Mouse (Mus musculus) lung, postnatal 0 days (tissue): ENCODE data around the gene Ticam1. TPM values are rescaled to one million over a fixed set of nuclear protein-coding genes. Genes with fewer than 3 reads are reported as not detected.

Experiments
- ATAC-seq: fragments of 200-750 bp; cut with Nextera tagmentation; 2 replicates; pipeline ENCODE4 v1.8.0; 2017; ENCODE audit warnings: moderate library complexity
- DNase-seq: peaks from one replicate; pipeline ENCODE4 v3.0.0-alpha.2; 2016; ENCODE audit warnings: low spot score
- H3K27ac ChIP-seq: fragments of 300-500 bp; sonication (generic); 2 replicates; pipeline ENCODE4 v1.5.1; 2014; ENCODE audit warnings: antibody characterized with exemption, mild to moderate bottlenecking, low read length, mixed read lengths
- H3K27me3 ChIP-seq: fragments of 300-500 bp; sonication (generic); replicated peaks from 2 replicates; pipeline ENCODE4 v1.6.1; 2014; ENCODE audit warnings: low read length, mixed read lengths; ENCODE audit not compliant: insufficient read depth
- H3K36me3 ChIP-seq: fragments of 300-500 bp; sonication (generic); 2 replicates; pipeline ENCODE4 v1.6.1; 2014; ENCODE audit warnings: low read length, mixed read lengths; ENCODE audit not compliant: insufficient read depth
- H3K4me1 ChIP-seq: fragments of 300-500 bp; sonication (generic); 2 replicates; pipeline ENCODE4 v1.6.1; 2014; ENCODE audit warnings: antibody characterized with exemption, low read depth, low read length, mixed read lengths; ENCODE audit not compliant: insufficient read depth
- H3K4me2 ChIP-seq: fragments of 300-500 bp; sonication (generic); replicated peaks from 2 replicates; pipeline ENCODE4 v1.6.1; 2014; ENCODE audit warnings: low read depth, mild to moderate bottlenecking, low read length, moderate library complexity, mixed read lengths
- H3K4me3 ChIP-seq: fragments of 300-500 bp; sonication (generic); 2 replicates; pipeline ENCODE4 v1.5.1; 2014; ENCODE audit warnings: low read depth, low read length
- H3K9ac ChIP-seq: fragments of 300-500 bp; sonication (generic); replicated peaks from 2 replicates; pipeline ENCODE4 v1.6.1; 2014; ENCODE audit warnings: low read depth, mild to moderate bottlenecking
- H3K9me3 ChIP-seq: fragments of 300-500 bp; sonication (generic); 2 replicates; pipeline ENCODE4 v1.6.1; 2016; ENCODE audit warnings: low read length, mixed read lengths
- CTCF ChIP-seq: IDR thresholded peaks from 2 replicates; pipeline ENCODE4 v1.5.1; 2016; ENCODE audit warnings: antibody characterized with exemption, mild to moderate bottlenecking
- EP300 ChIP-seq: IDR thresholded peaks from 2 replicates; pipeline ENCODE4 v1.6.1; 2016; ENCODE audit warnings: antibody characterized with exemption, mild to moderate bottlenecking, control low read depth
- WGBS: fragments of 180-500 bp; shearing (Covaris S2); extraction: QIAGEN DNeasy Blood & Tissue Kit; methylation state at CpG from one replicate; pipeline ENCODE4 v1.1.7; 2014; 5-methylcytosine and 5-hydroxymethylcytosine counted together
- microRNA counts: library from miRNA; unstranded; fragments of <30 nt; microRNA quantifications from one replicate; lab custom pipeline; 2015
- microRNA-seq: library from miRNA; unstranded; fragments of <30 nt; microRNA quantifications from one replicate; pipeline ENCODE4, GENCODE M21; 2016
- polyA plus RNA-seq: library from polyadenylated mRNA; unstranded; fragments of >200 nt; fragmentation: Nextera tagmentation; extraction: Ambion mirVana; gene quantifications from 2 replicates; pipeline ENCODE4 v1.2.1, GENCODE M21; 2015

Ticam1 gene
- polyA plus RNA-seq, 1 experiment from 2014 or later: 4.1 TPM

DNA sequence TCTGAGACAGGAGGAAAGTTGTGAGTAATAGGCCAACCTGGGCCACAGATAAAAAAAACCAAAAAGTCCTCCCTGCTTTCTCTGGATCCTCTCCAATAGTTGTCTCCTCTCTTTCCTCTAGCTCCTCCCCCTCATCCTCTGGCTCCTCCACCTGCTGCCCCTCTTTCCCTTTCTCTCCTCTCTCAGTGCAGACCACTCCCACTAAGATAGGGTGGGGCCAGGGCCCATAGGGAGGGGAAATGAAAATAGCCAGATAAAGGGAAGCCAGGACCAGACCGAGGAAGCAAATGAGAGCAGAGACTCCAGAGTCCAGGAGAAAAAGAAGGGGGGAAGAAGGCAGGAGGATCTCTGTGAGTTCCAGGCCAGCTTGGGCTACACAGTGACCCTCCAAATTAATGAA lies 51.7 kb downstream of the Ticam1 start:
- H3K36me3 ChIP-seq: no peaks in the 10 kb centered on the region
- H3K9me3 ChIP-seq: no peaks in the 10 kb centered on the region
- H3K27ac ChIP-seq: no peak overlapping the region
- no peak overlapping the region for H3K4me2 ChIP-seq
- 15% methylated on average over 1 of the region's 1 CpGs for WGBS
- DNase-seq (no peak), ATAC-seq (no peak)
- H3K27me3 ChIP-seq: no peaks in the 10 kb centered on the region
- no peak overlapping the region for H3K4me3 ChIP-seq
- H3K4me1 ChIP-seq: no peaks in the 10 kb centered on the region
- TF ChIP-seq EP300 (no peak), CTCF (no peak)
- H3K9ac ChIP-seq: no peak overlapping the region

DNA sequence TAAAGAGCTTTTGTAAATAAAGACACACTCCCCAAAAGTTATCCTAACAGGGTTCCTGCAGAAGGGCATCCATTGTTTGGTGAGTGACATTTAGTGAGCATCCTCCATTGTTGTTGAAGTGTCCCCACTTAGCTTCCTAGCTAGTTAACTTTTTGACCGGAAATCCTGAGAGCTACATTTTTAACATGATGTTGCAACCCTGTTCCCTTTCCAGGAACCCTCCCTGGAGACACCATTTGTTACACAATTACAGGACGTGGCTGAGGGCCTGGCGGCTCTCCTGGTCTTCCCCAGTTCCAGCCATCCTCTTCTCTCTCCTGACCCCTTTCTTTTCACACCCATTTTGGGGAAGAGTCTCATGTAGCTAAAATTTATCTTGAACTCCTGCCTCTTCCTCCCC lies 56.8 kb downstream of the Ticam1 start:
- Histone ChIP-seq H3K27me3 (no peaks in the 10 kb centered on the region), H3K4me2 (no peak overlapping the region), H3K9ac (no peak overlapping the region), H3K4me3 (no peak overlapping the region), H3K9me3 (no peaks in the 10 kb centered on the region), H3K36me3 (no peaks in the 10 kb centered on the region), H3K4me1 (peaks cover 10% of the 10 kb centered on the region), H3K27ac (peak overlapping the region; percentile 94)
- DNase-seq (peak; percentile 93), ATAC-seq (peak; percentile 19)
- TF ChIP-seq CTCF (no peak), EP300 (peak; percentile 91)
- WGBS: 10% methylated on average over 3 of the region's 3 CpGs

MicroRNAs encoded within 50 kb of the gene (microRNA counts, 519-probe panel; counts per million panel counts)
- not detected for microRNA mmu-miR-7b (lab: Ali Mortazavi, UCI)

Small RNAs within 50 kb of the gene (microRNA-seq; reads per million reads assigned to microRNA genes)
- 24.0 reads per million, percentile 31 among the genes with 10 or more reads in this experiment for gene Mir7b

Other genes starting within 250 kb of the Ticam1 start
- gene Sh3gl1, start 240.2 kb downstream of the Ticam1 start, polyA plus RNA-seq: 97.1 and 105 TPM in 2 replicates
- gene Chaf1a, start 236.3 kb downstream of the Ticam1 start, polyA plus RNA-seq: 3.0 and 3.2 TPM in 2 replicates
- 59.7 and 60.4 TPM in 2 replicates for gene Ubxn6, start 201.8 kb downstream of the Ticam1 start, polyA plus RNA-seq
- 58.4 and 61.7 TPM in 2 replicates for gene Hdgfl2, start 197.2 kb downstream of the Ticam1 start, polyA plus RNA-seq
- 0.05 and 0.08 TPM in 2 replicates for gene Plin4, start 167.0 kb downstream of the Ticam1 start, polyA plus RNA-seq
- gene Plin5, start 159.2 kb downstream of the Ticam1 start, polyA plus RNA-seq: 3.2 and 4.3 TPM in 2 replicates
- 36.3 and 50.6 TPM in 2 replicates for gene Lrg1, start 154.8 kb downstream of the Ticam1 start, polyA plus RNA-seq
- gene Sema6b, start 136.4 kb downstream of the Ticam1 start, polyA plus RNA-seq: 0.88 and 1.0 TPM in 2 replicates
- 4.7 and 5.6 TPM in 2 replicates for gene Tnfaip8l1, start 114.3 kb downstream of the Ticam1 start, polyA plus RNA-seq
- gene Mydgf, start 92.9 kb downstream of the Ticam1 start, polyA plus RNA-seq: 67.2 and 71.2 TPM in 2 replicates
- 25.7 and 30.3 TPM in 2 replicates for gene Dpp9, start 57.9 kb downstream of the Ticam1 start, polyA plus RNA-seq
- gene Fem1a, start 20.0 kb downstream of the Ticam1 start, polyA plus RNA-seq: 8.2 and 8.4 TPM in 2 replicates
- 95.3 and 99.3 TPM in 2 replicates for gene Plin3, start 16.1 kb upstream of the Ticam1 start, polyA plus RNA-seq
- not detected in 2 replicates for gene Arrdc5, start 23.5 kb upstream of the Ticam1 start, polyA plus RNA-seq
- 7.0 and 8.4 TPM in 2 replicates for gene Uhrf1, start 26.5 kb upstream of the Ticam1 start, polyA plus RNA-seq
- gene Kdm4b, start 49.3 kb upstream of the Ticam1 start, polyA plus RNA-seq: 19.7 and 22.4 TPM in 2 replicates
- 25.6 and 29.6 TPM in 2 replicates for gene Ptprs, start 199.7 kb upstream of the Ticam1 start, polyA plus RNA-seq
- not detected in 2 replicates for gene Znrf4, start 235.6 kb upstream of the Ticam1 start, polyA plus RNA-seq